Mouse (Mus musculus) midbrain, embryonic 12.5 days (tissue): Measurements from ENCODE around the gene Cnn2. TPM values are rescaled to one million over a fixed set of nuclear protein-coding genes. Genes with fewer than 3 reads are reported as not detected.
"Not testable (repeated sequence)": the region's sequence is repeated elsewhere in the genome, so short reads cannot be mapped to it uniquely, and the experiment has no call there.

ENCODE experiments used
- ATAC-seq: fragments of 200-750 bp; cut with Nextera tagmentation; 2 replicates; pipeline ENCODE4 v1.8.0; 2017; ENCODE audit warnings: low read depth, moderate TSS enrichment, moderate library complexity; ENCODE audit not compliant: low FRiP score
- H3K27ac ChIP-seq: fragments of 300-500 bp; sonication (generic); replicated peaks from 2 replicates; pipeline ENCODE4 v1.5.1; 2016; ENCODE audit warnings: mild to moderate bottlenecking
- H3K27me3 ChIP-seq: fragments of 300-500 bp; sonication (generic); 2 replicates; pipeline ENCODE4 v1.6.1; 2016; ENCODE audit warnings: mild to moderate bottlenecking
- H3K36me3 ChIP-seq: fragments of 300-500 bp; sonication (generic); 2 replicates; pipeline ENCODE4 v1.6.1; 2016
- H3K4me1 ChIP-seq: fragments of 300-500 bp; sonication (generic); 2 replicates; pipeline ENCODE4 v1.6.1; 2016
- H3K4me2 ChIP-seq: fragments of 300-500 bp; sonication (generic); replicated peaks from 2 replicates; pipeline ENCODE4 v1.6.1; 2016; ENCODE audit warnings: mild to moderate bottlenecking, moderate library complexity
- H3K4me3 ChIP-seq: fragments of 300-500 bp; sonication (generic); 2 replicates; pipeline ENCODE4 v1.5.1; 2016; ENCODE audit warnings: mild to moderate bottlenecking
- H3K9ac ChIP-seq: fragments of 300-500 bp; sonication (generic); replicated peaks from 2 replicates; pipeline ENCODE4 v1.6.1; 2016; ENCODE audit warnings: mild to moderate bottlenecking, moderate library complexity
- H3K9me3 ChIP-seq: fragments of 300-500 bp; sonication (generic); 2 replicates; pipeline ENCODE4 v1.6.1; 2016; ENCODE audit warnings: mild to moderate bottlenecking
- WGBS: fragments of 180-500 bp; shearing (Covaris S2); methylation state at CpG from one replicate; pipeline ENCODE4 v1.1.7; 2016; 5-methylcytosine and 5-hydroxymethylcytosine counted together
- polyA plus RNA-seq: library from polyadenylated mRNA; unstranded; fragments of >200 nt; fragmentation: Nextera tagmentation; extraction: Ambion mirVana; gene quantifications from 2 replicates; pipeline ENCODE4 v1.2.1, GENCODE M21; 2016

Gene Cnn2
- polyA plus RNA-seq, 1 experiment from 2014 or later: 168 TPM

DNA sequence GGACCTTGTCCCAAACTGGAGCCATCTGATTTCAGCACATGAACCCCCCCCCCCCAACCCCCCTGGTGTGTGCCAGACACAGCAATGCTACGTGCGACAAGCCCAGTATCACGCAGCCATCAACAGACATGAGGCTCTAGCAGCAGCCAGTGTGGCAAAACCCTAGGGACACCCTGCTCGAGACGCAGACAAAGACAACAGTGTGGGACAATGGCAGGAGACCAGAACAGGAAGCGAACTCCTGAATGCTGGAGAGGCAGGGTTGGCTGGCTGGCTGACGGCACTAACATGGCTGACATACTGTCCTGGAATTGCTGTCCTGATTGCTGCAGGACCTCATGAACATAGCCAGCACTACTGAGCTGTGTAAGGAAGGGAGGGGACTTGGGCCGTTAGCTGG lies 46.8 kb downstream of the Cnn2 start:
- no peak for ATAC-seq
- no peak overlapping the region for H3K4me3 ChIP-seq
- H3K36me3 ChIP-seq: peaks cover 40% of the 10 kb centered on the region
- H3K4me1 ChIP-seq: peaks cover 13% of the 10 kb centered on the region
- H3K4me2 ChIP-seq: no peak overlapping the region
- no peak overlapping the region for H3K9ac ChIP-seq
- no peak overlapping the region for H3K27ac ChIP-seq
- H3K9me3 ChIP-seq: no peaks in the 10 kb centered on the region
- no peaks in the 10 kb centered on the region for H3K27me3 ChIP-seq
- WGBS: 88% methylated on average over 8 of the region's 8 CpGs

DNA sequence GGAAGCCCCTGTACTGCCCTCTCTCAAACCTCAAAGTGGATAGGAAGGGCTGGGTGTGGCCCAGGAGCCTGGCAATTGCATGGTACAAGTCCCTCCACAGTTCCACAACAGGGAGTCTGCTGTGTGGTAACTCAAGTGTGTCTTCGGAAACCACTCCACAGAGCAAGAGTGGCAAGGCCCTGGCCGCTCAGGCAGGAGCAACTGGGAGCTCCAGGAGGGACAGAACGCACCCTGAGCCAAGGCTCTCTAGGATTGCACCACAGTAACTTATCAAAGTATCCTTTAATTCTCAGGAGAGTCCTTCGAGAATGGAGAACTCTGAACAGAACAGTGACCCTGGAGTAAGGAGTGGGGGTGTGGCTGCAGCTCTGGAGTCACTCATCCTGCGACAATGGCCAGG lies 47.3 kb downstream of the Cnn2 start:
- no peak overlapping the region for H3K9ac ChIP-seq
- WGBS: 93% methylated on average over 5 of the region's 5 CpGs
- ATAC-seq: no peak
- no peak overlapping the region for H3K4me2 ChIP-seq
- H3K36me3 ChIP-seq: peaks cover 40% of the 10 kb centered on the region
- H3K4me1 ChIP-seq: peaks cover 13% of the 10 kb centered on the region
- no peak overlapping the region for H3K27ac ChIP-seq
- H3K4me3 ChIP-seq: no peak overlapping the region
- H3K27me3 ChIP-seq: no peaks in the 10 kb centered on the region
- no peaks in the 10 kb centered on the region for H3K9me3 ChIP-seq

DNA sequence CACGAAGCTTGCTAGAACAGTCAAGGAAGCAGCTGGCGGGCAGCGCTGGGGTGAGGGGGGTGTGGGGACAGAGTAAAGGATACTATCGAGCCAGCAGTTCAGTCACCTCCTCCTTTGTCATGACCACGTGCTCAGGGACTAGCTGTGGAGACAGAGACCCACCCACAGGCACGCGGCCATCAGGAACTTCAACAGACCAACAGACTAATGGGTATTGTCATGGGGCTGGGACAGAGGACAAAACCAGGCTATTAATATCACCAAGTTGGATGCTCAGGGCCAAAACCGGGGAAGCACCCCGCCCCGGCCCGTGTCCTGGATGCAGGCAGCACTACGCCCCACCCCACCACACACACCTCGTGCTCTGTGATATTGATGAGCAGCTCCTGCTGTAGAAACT lies 48.4 kb downstream of the Cnn2 start:
- WGBS: 92% methylated on average over 13 of the region's 13 CpGs
- peaks cover 13% of the 10 kb centered on the region for H3K4me1 ChIP-seq
- no peak overlapping the region for H3K4me3 ChIP-seq
- no peak overlapping the region for H3K9ac ChIP-seq
- no peak overlapping the region for H3K27ac ChIP-seq
- ATAC-seq: no peak
- no peak overlapping the region for H3K4me2 ChIP-seq
- peaks cover 40% of the 10 kb centered on the region for H3K36me3 ChIP-seq
- no peaks in the 10 kb centered on the region for H3K9me3 ChIP-seq
- no peaks in the 10 kb centered on the region for H3K27me3 ChIP-seq

DNA sequence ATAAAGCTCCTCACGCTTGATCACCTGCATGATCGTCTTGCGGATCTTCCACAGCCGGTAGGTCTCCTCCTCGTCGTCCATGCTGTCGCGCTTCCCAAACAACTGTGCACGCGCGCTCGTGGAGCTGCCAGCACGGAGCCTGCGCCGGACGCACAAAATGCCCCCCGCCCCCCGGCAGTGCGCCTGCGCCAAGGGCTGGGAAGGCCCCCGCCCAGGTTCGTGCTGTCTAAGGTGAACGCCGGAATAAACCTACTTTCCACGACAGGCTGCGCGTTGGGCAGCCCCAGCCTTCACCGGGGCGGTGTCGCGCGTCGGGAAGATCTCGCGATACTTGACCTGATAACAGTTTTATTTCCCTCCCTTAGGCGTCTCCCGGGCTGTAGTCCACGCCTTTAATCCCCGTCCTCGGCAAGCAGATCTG lies 51.2 kb downstream of the Cnn2 start, which contains the start of gene Polr2e:
Polr2e (minus strand) TSS at position 237 of the 421 bp plus-strand sequence.
- peak; percentile 96 for ATAC-seq
- Histone ChIP-seq H3K27me3 (no peaks in the 10 kb centered on the region), H3K9ac (peak within 1 kb of the TSS; percentile 82), H3K4me3 (peak within 1 kb of the TSS; percentile 83), H3K4me1 (peaks cover 13% of the 10 kb centered on the region), H3K27ac (peak within 1 kb of the TSS; percentile 54; the same call in 1 of the 2 replicates), H3K36me3 (peaks cover 38% of the 10 kb centered on the region), H3K4me2 (peak within 1 kb of the TSS; percentile 86), H3K9me3 (no peaks in the 10 kb centered on the region)
- WGBS: under 1% methylated on average over 40 of the region's 40 CpGs

DNA sequence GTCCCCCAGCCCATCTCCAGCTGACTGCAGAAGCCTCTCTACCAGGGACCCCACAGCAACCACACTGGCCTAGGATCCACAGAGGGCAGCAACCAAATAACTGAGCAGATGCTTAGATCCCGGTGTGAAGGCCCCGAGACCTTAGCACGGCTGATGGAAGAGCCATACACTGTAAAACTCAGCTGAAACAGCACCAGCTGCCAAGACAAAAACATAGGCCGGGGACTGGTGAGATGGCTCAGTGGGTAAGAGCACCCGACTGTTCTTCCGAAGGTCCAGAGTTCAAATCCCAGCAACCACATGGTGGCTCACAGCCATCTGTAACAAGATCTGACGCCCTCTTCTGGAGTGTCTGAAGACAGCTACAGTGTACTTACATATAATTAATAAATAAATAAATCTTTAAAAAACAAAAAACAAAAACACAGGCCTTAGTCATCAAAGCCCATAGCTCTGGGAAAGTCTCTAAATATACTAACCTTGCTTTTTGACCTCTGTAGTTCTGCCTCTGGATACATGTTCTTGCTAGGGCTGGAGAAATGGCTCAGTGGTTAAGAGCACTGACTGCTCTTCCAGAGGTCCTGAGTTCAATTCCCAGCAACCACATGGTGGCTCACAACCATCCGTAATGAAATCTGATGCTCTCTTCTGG lies 53.2 kb downstream of the Cnn2 start:
- ATAC-seq, H3K9me3 ChIP-seq, H3K27ac ChIP-seq, H3K4me2 ChIP-seq, H3K4me3 ChIP-seq, H3K9ac ChIP-seq, H3K27me3 ChIP-seq: not testable (repeated sequence)
- Histone ChIP-seq H3K4me1 (peaks cover 13% of the 10 kb centered on the region), H3K36me3 (peaks cover 18% of the 10 kb centered on the region)
- 89% methylated on average over 8 of the region's 8 CpGs for WGBS

DNA sequence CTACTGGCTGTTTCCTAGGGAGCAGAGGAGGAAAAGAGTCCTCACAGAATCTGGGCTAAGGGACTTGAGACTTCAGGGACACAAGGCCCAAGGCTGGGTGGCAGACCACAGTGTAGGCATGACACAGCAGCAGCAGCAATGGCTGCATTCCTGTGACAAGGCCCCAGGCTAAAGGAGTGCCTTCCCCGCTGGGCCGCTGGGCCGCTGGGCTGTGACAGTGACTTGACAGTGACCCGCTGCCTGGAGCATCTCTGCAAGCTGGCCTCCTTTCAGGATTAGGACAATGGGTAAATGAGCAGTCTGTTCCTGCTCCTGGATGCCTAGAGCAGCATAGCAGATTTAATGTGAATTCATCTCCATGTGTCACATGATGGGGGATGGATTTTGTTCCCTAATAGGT lies 55.7 kb downstream of the Cnn2 start:
- Histone ChIP-seq H3K27me3 (peaks cover 8% of the 10 kb centered on the region; the same call in 1 of the 2 replicates), H3K9me3 (no peaks in the 10 kb centered on the region), H3K4me1 (peaks cover 19% of the 10 kb centered on the region), H3K27ac (peak overlapping the region; percentile 54), H3K9ac (no peak overlapping the region; the same call in 1 of the 2 replicates), H3K4me2 (no peak overlapping the region), H3K36me3 (no peaks in the 10 kb centered on the region), H3K4me3 (no peak overlapping the region)
- WGBS: 25% methylated on average over 4 of the region's 4 CpGs
- no peak for ATAC-seq

DNA sequence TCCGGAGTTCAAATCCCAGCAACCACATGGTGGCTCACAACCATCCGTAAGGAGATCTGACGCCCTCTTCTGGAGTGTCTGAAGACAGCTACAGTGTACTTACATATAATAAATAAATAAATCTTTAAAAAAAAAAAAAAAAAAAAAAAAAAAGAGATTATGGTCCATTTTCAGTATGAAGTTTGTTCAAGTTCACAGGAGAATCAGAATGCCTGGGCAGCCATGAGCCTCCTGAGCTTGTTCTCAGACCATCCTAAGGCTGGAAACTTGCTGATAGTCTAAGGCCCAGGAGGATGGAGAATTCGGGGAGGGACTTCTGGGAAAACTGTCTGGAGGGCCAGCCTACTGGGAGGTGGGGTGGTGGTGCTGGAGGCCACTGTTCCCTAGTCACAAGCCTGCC lies 57.0 kb downstream of the Cnn2 start:
- not testable (repeated sequence) for H3K9me3 ChIP-seq, H3K4me2 ChIP-seq, H3K27me3 ChIP-seq, H3K9ac ChIP-seq, ATAC-seq, H3K27ac ChIP-seq, H3K4me3 ChIP-seq, H3K36me3 ChIP-seq
- WGBS: 68% methylated on average over 4 of the region's 4 CpGs
- H3K4me1 ChIP-seq: peaks cover 24% of the 10 kb centered on the region

Other genes starting within 250 kb of the Cnn2 start
- gene Polrmt, start 242.0 kb upstream of the Cnn2 start, polyA plus RNA-seq: 45.3 and 46.3 TPM in 2 replicates
- 0.48 and 0.55 TPM in 2 replicates for gene Fgf22, start 233.5 kb upstream of the Cnn2 start, polyA plus RNA-seq
- 98.8 and 104 TPM in 2 replicates for gene Rnf126, start 221.6 kb upstream of the Cnn2 start, polyA plus RNA-seq
- 1.0 and 1.6 TPM in 2 replicates for gene Fstl3, start 211.3 kb upstream of the Cnn2 start, polyA plus RNA-seq
- 0.27 TPM in 1 of 2 replicates, not detected in the other for gene Prss57, start 197.6 kb upstream of the Cnn2 start, polyA plus RNA-seq
- gene Palm, start 195.0 kb upstream of the Cnn2 start, polyA plus RNA-seq: 198 and 204 TPM in 2 replicates
- gene Misp, start 167.6 kb upstream of the Cnn2 start, polyA plus RNA-seq: 0.94 and 1.0 TPM in 2 replicates
- gene Ptbp1, start 134.2 kb upstream of the Cnn2 start, polyA plus RNA-seq: 202 TPM in 2 replicates
- 14.3 and 16.7 TPM in 2 replicates for gene Prtn3, start 114.1 kb upstream of the Cnn2 start, polyA plus RNA-seq
- 296 and 302 TPM in 2 replicates for gene Plppr3, start 114.0 kb upstream of the Cnn2 start, polyA plus RNA-seq
- gene Elane, start 102.3 kb upstream of the Cnn2 start, polyA plus RNA-seq: not detected in 2 replicates
- not detected in 2 replicates for gene Cfd, start 97.7 kb upstream of the Cnn2 start, polyA plus RNA-seq
- 65.4 and 68.4 TPM in 2 replicates for gene Med16, start 79.7 kb upstream of the Cnn2 start, polyA plus RNA-seq
- 27.9 and 34.2 TPM in 2 replicates for gene Gm26602, start 77.7 kb upstream of the Cnn2 start, polyA plus RNA-seq
- 1.4 and 1.5 TPM in 2 replicates for gene Kiss1r, start 71.6 kb upstream of the Cnn2 start, polyA plus RNA-seq
- 157 and 167 TPM in 2 replicates for gene R3hdm4, start 67.4 kb upstream of the Cnn2 start, polyA plus RNA-seq
- gene Arid3a, start 61.5 kb upstream of the Cnn2 start, polyA plus RNA-seq: 4.0 and 5.6 TPM in 2 replicates
- gene Wdr18, start 28.4 kb upstream of the Cnn2 start, polyA plus RNA-seq: 90.4 and 97.0 TPM in 2 replicates
- 0.39 and 0.54 TPM in 2 replicates for gene Grin3b, start 17.9 kb upstream of the Cnn2 start, polyA plus RNA-seq
- gene Tmem259, start 4.3 kb upstream of the Cnn2 start, polyA plus RNA-seq: 19.3 and 20.9 TPM in 2 replicates
- 7.6 and 8.5 TPM in 2 replicates for gene Abca7, start 7.9 kb downstream of the Cnn2 start, polyA plus RNA-seq
- 4.5 and 5.6 TPM in 2 replicates for gene Arhgap45, start 28.1 kb downstream of the Cnn2 start, polyA plus RNA-seq
- gene Polr2e, start 51.2 kb downstream of the Cnn2 start, polyA plus RNA-seq: 172 and 173 TPM in 2 replicates
- gene Gpx4, start 58.6 kb downstream of the Cnn2 start, polyA plus RNA-seq: 483 and 524 TPM in 2 replicates
- gene Sbno2, start 117.0 kb downstream of the Cnn2 start, polyA plus RNA-seq: 14.7 and 15.7 TPM in 2 replicates
- 16.7 and 20.3 TPM in 2 replicates for gene Stk11, start 127.2 kb downstream of the Cnn2 start, polyA plus RNA-seq
- gene Atp5d, start 150.0 kb downstream of the Cnn2 start, polyA plus RNA-seq: 379 and 384 TPM in 2 replicates
- gene Cbarp, start 152.3 kb downstream of the Cnn2 start, polyA plus RNA-seq: 19.3 and 20.0 TPM in 2 replicates
- 41.7 and 46.4 TPM in 2 replicates for gene Midn, start 159.7 kb downstream of the Cnn2 start, polyA plus RNA-seq
- 227 and 233 TPM in 2 replicates for gene Cirbp, start 177.4 kb downstream of the Cnn2 start, polyA plus RNA-seq
- gene 1600002K03Rik, start 184.4 kb downstream of the Cnn2 start, polyA plus RNA-seq: 12.9 and 13.6 TPM in 2 replicates
- gene Efna2, start 190.9 kb downstream of the Cnn2 start, polyA plus RNA-seq: 114 and 127 TPM in 2 replicates
- gene Mum1, start 237.8 kb downstream of the Cnn2 start, polyA plus RNA-seq: 151 and 195 TPM in 2 replicates